Mouse (Mus musculus): ENCODE measurements at regions not wholly inside any gene's neighbourhood (a gene's known extent, or its start where the extent isn't known, plus 50 kb on each side); places are given as distances from the start of the nearest gene placed in this dataset.

- H3K79me2 ChIP-seq (replicated peaks; ENCODE audit: control insufficient read depth, extremely low read depth, insufficient read depth, poor library complexity, severe bottlenecking) = no peaks in the 10 kb centered on the region
These were observed 95.2 kb upstream of the Spred2 start for GRCm38 (mm10) chr11:19828959-19829401.

GRCm38 (mm10) chr11:19829564-19830279, 94.5 kb upstream of the Spred2 start:
- Histone ChIP-seq H3K9ac (ENCODE audit: insufficient read depth, low read depth) (no peak overlapping the region), H3K4me3 (replicated peaks in 1 of 3; ENCODE audit: low read depth in 2 of 3, low read length in 2 of 3, poor library complexity in 1 of 3) (peak overlapping the region in 1 of 3 experiments; percentile 39), H3K79me2 (replicated peaks; ENCODE audit: control insufficient read depth, extremely low read depth, insufficient read depth, poor library complexity, severe bottlenecking) (no peaks in the 10 kb centered on the region), H3K4me2 (ENCODE audit: insufficient read depth, low read depth, poor library complexity, severe bottlenecking) (peak overlapping the region; percentile 64), H3K27ac (ENCODE audit: insufficient read depth, low read depth) (no peak overlapping the region), H3K27me3 (replicated peaks) (no peaks in the 10 kb centered on the region), H3K4me1 (ENCODE audit: control insufficient read depth in 1 of 2, insufficient read depth in 2 of 2) (peaks cover 25 to 44% of the 10 kb centered on the region in 2 experiments), H3K9me3 (replicated peaks; ENCODE audit: low read length) (no peaks in the 10 kb centered on the region), H3K36me3 (replicated peaks in 1 of 2; ENCODE audit: control insufficient read depth in 1 of 2, insufficient read depth in 1 of 2, low read length in 1 of 2) (peaks cover 0 to 4% of the 10 kb centered on the region in 2 experiments)
- DNase-seq (ENCODE audit: extremely low read depth) = peak; percentile 65
- in situ Hi-C loops (cut with MboI; ENCODE audit: low pct_ligation_motif_present, low pct_unique_long_range_greater_than_20kb, low sequenced_read_pairs) (loop anchor here (5.0 to 25.0 kb wide), 3 partner anchors 93 to 583 kb away; partner anchors contain the start of gene Spred2), dilution Hi-C loops (cut with MboI; ENCODE audit: extremely low pct_ligation_motif_present, extremely low pct_unique_long_range_greater_than_20kb, low sequenced_read_pairs) (no loop called here)
- TF ChIP-seq IRF4 (IDR thresholded peaks at IDR 0.05; ENCODE audit: low read depth, low read length) = no peak
- TF ChIP-seq GABPA (IDR thresholded peaks at IDR 0.05; ENCODE audit: insufficient replicate concordance, low read depth, low read length) = no peak
- TF ChIP-seq KAT2A (IDR thresholded peaks at IDR 0.05; ENCODE audit: insufficient replicate concordance, low read length) = no peak
- TF ChIP-seq JUN (IDR thresholded peaks at IDR 0.05; ENCODE audit: insufficient read depth, low read depth, low read length) = no peak
- no peak for TF ChIP-seq ELF1 (IDR thresholded peaks at IDR 0.05; ENCODE audit: low read depth, low read length)
- TF ChIP-seq RCOR1 (conservative IDR thresholded peaks at IDR 0.05; ENCODE audit: low read depth, low read length) = no peak
- 0 out of 2 replicates have a peak, but pooled peaks have one; percentile 10 for TF ChIP-seq POLR2A (IDR thresholded peaks at IDR 0.05; ENCODE audit: low read depth, low read length)

More at GRCm38 (mm10) chr11:19828959-19829401, 95.2 kb upstream of the Spred2 start:
- Histone ChIP-seq H3K27me3 (replicated peaks) (no peaks in the 10 kb centered on the region), H3K27ac (ENCODE audit: insufficient read depth, low read depth) (no peak overlapping the region), H3K9me3 (replicated peaks; ENCODE audit: low read length) (no peaks in the 10 kb centered on the region), H3K4me3 (replicated peaks in 1 of 3; ENCODE audit: low read depth in 2 of 3, low read length in 2 of 3, poor library complexity in 1 of 3) (no peak overlapping the region), H3K4me1 (ENCODE audit: control insufficient read depth in 1 of 2, insufficient read depth in 2 of 2) (peaks cover 25 to 44% of the 10 kb centered on the region in 2 experiments), H3K36me3 (replicated peaks in 1 of 2; ENCODE audit: control insufficient read depth in 1 of 2, insufficient read depth in 1 of 2, low read length in 1 of 2) (peaks cover 0 to 4% of the 10 kb centered on the region in 2 experiments), H3K9ac (ENCODE audit: insufficient read depth, low read depth) (no peak overlapping the region), H3K4me2 (ENCODE audit: insufficient read depth, low read depth, poor library complexity, severe bottlenecking) (no peak overlapping the region)
- dilution Hi-C loops (cut with MboI; ENCODE audit: extremely low pct_ligation_motif_present, extremely low pct_unique_long_range_greater_than_20kb, low sequenced_read_pairs) (no loop called here), in situ Hi-C loops (cut with MboI; ENCODE audit: low pct_ligation_motif_present, low pct_unique_long_range_greater_than_20kb, low sequenced_read_pairs) (loop anchor here (25.0 kb wide), 1 partner anchor 583 kb away; no protein-coding TSS in a partner anchor)
- no peak for TF ChIP-seq EP300 (IDR thresholded peaks at IDR 0.05; ENCODE audit: low read length)
- TF ChIP-seq HCFC1 (IDR thresholded peaks at IDR 0.05; ENCODE audit: low read depth, low read length) = no peak
- TF ChIP-seq CTCF (conservative IDR thresholded peaks at IDR 0.05 in 1 of 2, IDR thresholded peaks at IDR 0.05 in 1 of 2; ENCODE audit: low read depth in 2 of 2, low read length in 2 of 2) = no peak
- no peak for TF ChIP-seq MYC (IDR thresholded peaks at IDR 0.05; ENCODE audit: low read depth, low read length)
- TF ChIP-seq GABPA (IDR thresholded peaks at IDR 0.05; ENCODE audit: insufficient replicate concordance, low read depth, low read length) = no peak
- no peak for TF ChIP-seq POLR2AphosphoS2 (IDR thresholded peaks at IDR 0.05; ENCODE audit: low read depth, low read length)
- no peak; the same call in 1 of the 2 replicates for TF ChIP-seq TCF12 (IDR thresholded peaks at IDR 0.05; ENCODE audit: low read depth, low read length)
- no peak for TF ChIP-seq POLR2A (IDR thresholded peaks at IDR 0.05; ENCODE audit: low read depth, low read length)
- no peak for TF ChIP-seq ZC3H11A (IDR thresholded peaks at IDR 0.05; ENCODE audit: low read depth, low read length)
- TF ChIP-seq JUND (conservative IDR thresholded peaks at IDR 0.05; ENCODE audit: low read depth, low read length) = no peak
- TF ChIP-seq RCOR1 (conservative IDR thresholded peaks at IDR 0.05; ENCODE audit: low read depth, low read length) = no peak
- no peak for TF ChIP-seq KAT2A (IDR thresholded peaks at IDR 0.05; ENCODE audit: insufficient replicate concordance, low read length)
- no peak for TF ChIP-seq MEF2A (IDR thresholded peaks at IDR 0.05; ENCODE audit: borderline replicate concordance, low read depth, low read length)
- TF ChIP-seq MXI1 (IDR thresholded peaks at IDR 0.05; ENCODE audit: low read depth, low read length) = no peak
- TF ChIP-seq ELF1 (IDR thresholded peaks at IDR 0.05; ENCODE audit: low read depth, low read length) = no peak
- no peak for TF ChIP-seq IRF4 (IDR thresholded peaks at IDR 0.05; ENCODE audit: low read depth, low read length)
- no peak for DNase-seq (ENCODE audit: extremely low read depth)
